Mouse (Mus musculus) brain, embryonic 14.5 days (tissue): ENCODE data around the gene Strn3. TPM values are rescaled to one million over a fixed set of nuclear protein-coding genes. Genes with fewer than 3 reads are reported as not detected.
"Not testable (repeated sequence)": the region's sequence is repeated elsewhere in the genome, so short reads cannot be mapped to it uniquely, and the experiment has no call there.

Source experiments
- DNase-seq: peaks from one replicate; pipeline ENCODE4 v3.0.0-alpha.2; 2011; ENCODE audit warnings: low read depth
- CTCF ChIP-seq: fragments of 200-500 bp; IDR thresholded peaks from 2 replicates; pipeline ENCODE4 v1.5.1; 2012; ENCODE audit warnings: inconsistent platforms, mild to moderate bottlenecking, moderate library complexity, borderline replicate concordance; ENCODE audit not compliant: insufficient read depth, insufficient read length; ENCODE audit errors: extremely low read depth
- POLR2A ChIP-seq: fragments of 200-500 bp; IDR thresholded peaks from 2 replicates; pipeline ENCODE4 v1.6.1; 2012; ENCODE audit warnings: mild to moderate bottlenecking, inconsistent platforms, borderline replicate concordance; ENCODE audit not compliant: poor library complexity, insufficient read depth, insufficient read length, severe bottlenecking; ENCODE audit errors: extremely low read depth
- polyA plus RNA-seq: library from polyadenylated mRNA; depleted of rRNA; stranded (reverse); fragments of >200 nt; gene quantifications from 2 replicates; pipeline ENCODE4 v1.2.3, GENCODE M21; 2012

Strn3 gene
- polyA plus RNA-seq, 1 experiment = 62.4 TPM

- TF ChIP-seq POLR2A = no peak
- TF ChIP-seq CTCF = no peak
- peak; percentile 54 for DNase-seq
Measured at GRCm38 (mm10) chr12:51708941-51709686, 17.4 kb upstream of the Strn3 start.

GRCm38 (mm10) chr12:51706673-51707235 lies 15.1 kb upstream of the Strn3 start:
- TF ChIP-seq POLR2A (no peak), CTCF (no peak)
- DNase-seq = no peak

- TF ChIP-seq POLR2A = no peak
- no peak for TF ChIP-seq CTCF
- no peak for DNase-seq
Measured at GRCm38 (mm10) chr12:51705778-51706177, 14.1 kb upstream of the Strn3 start.

GRCm38 (mm10) chr12:51704572-51704971 lies 12.9 kb upstream of the Strn3 start:
- DNase-seq = no peak
- no peak for TF ChIP-seq CTCF
- no peak for TF ChIP-seq POLR2A

- TF ChIP-seq CTCF (no peak), POLR2A (no peak)
- DNase-seq = peak; percentile 25
Measured at GRCm38 (mm10) chr12:51703859-51704258, 12.2 kb upstream of the Strn3 start.

GRCm38 (mm10) chr12:51701723-51702122 lies 10.0 kb upstream of the Strn3 start:
- no peak for DNase-seq
- no peak for TF ChIP-seq POLR2A
- TF ChIP-seq CTCF = no peak

- TF ChIP-seq POLR2A (no peak), CTCF (no peak)
- no peak for DNase-seq
Measured at GRCm38 (mm10) chr12:51699623-51700393, 8.1 kb upstream of the Strn3 start.

GRCm38 (mm10) chr12:51696157-51696556 lies 4.5 kb upstream of the Strn3 start:
- TF ChIP-seq CTCF = no peak
- no peak for TF ChIP-seq POLR2A
- no peak for DNase-seq

GRCm38 (mm10) chr12:51694966-51695365 lies 3.3 kb upstream of the Strn3 start:
- DNase-seq = no peak

GRCm38 (mm10) chr12:51694096-51694495 lies 2.4 kb upstream of the Strn3 start:
- TF ChIP-seq CTCF (no peak), POLR2A (no peak)
- DNase-seq = no peak

More at GRCm38 (mm10) chr12:51694966-51695365, 3.3 kb upstream of the Strn3 start:
- TF ChIP-seq CTCF = no peak
- TF ChIP-seq POLR2A = no peak

- no peak for TF ChIP-seq CTCF
- TF ChIP-seq POLR2A = no peak
- no peak for DNase-seq
Measured at GRCm38 (mm10) chr12:51693419-51693818, 1.7 kb upstream of the Strn3 start.

GRCm38 (mm10) chr12:51692870-51693269 lies 1.2 kb upstream of the Strn3 start:
- not testable (repeated sequence) for DNase-seq
